Mouse (Mus musculus) gastrocnemius, adult 8-10 months (tissue): Measurements from ENCODE around the gene Cdca5. TPM values are rescaled to one million over a fixed set of nuclear protein-coding genes. Genes with fewer than 3 reads are reported as not detected.
A peak's percentile ranks its signal among the peaks of the same experiment; 100 is the strongest.
"Not testable (repeated sequence)": the region's sequence is repeated elsewhere in the genome, so short reads cannot be mapped to it uniquely, and the experiment has no call there.

ENCODE experiments used
- DNase-seq, 2 experiments: peaks; one replicate each; pipeline ENCODE4 v3.0.0; 2022; ENCODE audit warnings: low spot score in 2 of 2
- total RNA-seq, 4 experiments: library from RNA; stranded (reverse); gene quantifications; 2 replicates each; pipeline ENCODE4 v1.2.4; 2022

Gene Cdca5
- total RNA-seq, 4 experiments from 2014 or later: not detected

DNA sequence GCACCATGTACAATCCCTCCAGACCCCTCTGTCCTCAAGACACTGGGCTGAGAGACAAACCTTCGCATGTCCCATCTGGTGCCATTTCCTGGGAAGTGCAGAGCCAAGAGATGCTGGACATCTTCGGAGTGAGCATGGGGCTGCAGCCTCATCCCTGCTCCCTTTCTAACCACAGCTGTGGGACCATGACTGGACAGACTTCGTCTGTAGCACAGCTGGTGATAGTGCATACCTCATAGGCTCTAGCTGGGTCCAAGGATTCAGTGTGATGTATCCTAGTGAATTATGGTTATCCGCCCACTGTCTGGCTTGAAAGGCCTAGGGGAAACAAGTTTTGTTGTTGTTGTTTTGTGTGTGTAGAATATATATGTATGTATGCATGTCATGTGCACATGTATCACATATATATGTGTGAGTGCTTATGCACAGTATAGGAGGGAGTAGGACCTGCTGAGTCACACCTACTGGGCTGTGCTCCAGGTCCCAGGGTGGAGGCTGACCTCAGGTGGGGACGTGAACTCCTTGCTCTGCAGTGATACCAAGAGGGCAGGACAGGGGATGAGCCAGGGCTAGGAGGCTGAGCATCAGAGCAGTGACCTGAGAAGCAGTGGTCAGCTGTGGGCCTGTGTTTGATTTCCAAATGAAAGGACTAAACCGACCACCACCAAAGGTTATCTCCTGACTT is 17.5 kb downstream of the Cdca5 start:
- no peak for DNase-seq

- DNase-seq: no peak
These were observed 19.7 kb downstream of the Cdca5 start for GRCm38 (mm10) chr19:6104476-6104875.

DNA sequence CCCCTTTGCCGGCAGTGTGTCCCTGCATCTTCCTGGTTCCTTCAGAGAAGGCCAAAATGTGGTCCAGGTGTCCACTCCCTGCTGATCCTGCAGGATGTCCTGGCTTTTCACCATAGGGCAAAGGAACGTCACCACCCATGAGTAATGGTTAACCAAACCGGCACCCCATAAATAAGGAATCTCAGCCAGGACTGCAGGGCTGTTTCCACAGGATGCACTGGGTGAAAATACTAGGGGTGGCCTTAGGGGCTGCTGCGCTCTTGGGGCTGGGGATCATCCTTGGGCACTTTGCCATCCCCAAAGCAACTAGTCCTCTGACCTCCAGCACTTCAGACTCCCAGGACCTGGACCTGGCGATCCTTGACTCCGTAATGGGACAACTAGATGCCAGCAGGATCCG is 20.8 kb downstream of the Cdca5 start, which contains the start of gene Naaladl1:
Gene Naaladl1, plus strand, starts transcription at position 197 of the 400 bp plus-strand sequence.
- no peak for DNase-seq

- DNase-seq: no peak
These were observed 28.3 kb downstream of the Cdca5 start for GRCm38 (mm10) chr19:6113116-6113515.

- DNase-seq: no peak
These were observed 31.5 kb downstream of the Cdca5 start for GRCm38 (mm10) chr19:6116113-6116850.

GRCm38 (mm10) chr19:6117346-6117985 is 32.7 kb downstream of the Cdca5 start:
- no peak for DNase-seq

DNA sequence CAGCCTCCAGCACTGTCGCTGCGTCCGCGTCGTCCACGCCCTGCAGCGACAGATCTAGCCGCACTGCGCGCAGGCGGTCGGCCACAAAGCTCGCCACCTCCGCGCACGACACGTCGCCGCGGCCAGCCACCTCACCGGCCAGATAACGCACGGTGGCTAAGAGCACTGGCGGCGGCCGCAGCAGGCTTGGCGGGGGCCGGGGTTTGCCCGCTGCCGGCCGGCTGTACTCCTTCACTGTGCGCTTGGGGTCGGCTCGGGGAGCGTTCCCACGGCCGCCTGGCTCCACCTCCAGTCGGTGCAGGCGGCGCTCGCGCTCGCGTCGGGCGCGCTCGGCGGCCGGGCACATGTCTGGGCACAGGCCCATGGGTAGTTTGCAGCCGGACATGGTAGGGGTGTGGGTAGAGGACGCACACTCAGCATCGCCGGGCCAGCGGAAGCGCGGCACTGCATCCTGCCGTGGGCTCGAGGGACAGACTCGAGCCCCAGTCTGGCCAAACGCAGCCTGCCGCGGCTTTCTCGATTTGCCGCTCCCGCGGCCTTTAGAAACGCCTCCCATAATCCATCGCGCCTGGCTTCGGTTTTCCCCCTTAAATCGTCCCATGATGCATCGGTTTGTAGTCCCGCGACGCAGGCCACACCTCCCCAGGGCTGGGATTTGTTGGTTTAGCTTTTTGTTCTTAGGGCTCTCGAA is 33.3 kb downstream of the Cdca5 start, which contains the start of gene Sac3d1:
Gene Sac3d1, minus strand, starts transcription at position 665 of the 691 bp plus-strand sequence.
- DNase-seq: peak; percentile 76 to 79

- no peak for DNase-seq
These were observed 33.9 kb downstream of the Cdca5 start for GRCm38 (mm10) chr19:6118677-6119185.

DNA sequence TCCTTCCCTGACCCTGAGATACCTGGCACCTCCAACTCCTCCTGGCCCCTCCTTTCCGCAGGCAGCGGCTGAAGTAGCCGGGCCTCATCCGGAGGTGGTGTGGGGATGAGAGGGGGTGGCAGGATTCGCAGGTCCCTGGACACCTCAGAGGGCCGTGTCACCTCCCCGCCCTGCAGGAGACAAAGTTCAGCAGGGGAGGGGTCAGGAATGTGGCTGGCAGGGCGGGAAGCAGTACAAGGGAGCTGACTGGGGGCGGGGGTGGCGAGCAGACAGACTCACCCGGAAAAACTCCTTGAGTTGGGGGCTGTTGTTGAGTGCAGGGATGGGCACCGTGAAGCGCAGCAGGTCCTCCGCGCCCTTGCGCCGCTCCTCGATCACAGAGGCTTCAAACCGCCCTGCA is 37.0 kb downstream of the Cdca5 start:
- no peak for DNase-seq

DNA sequence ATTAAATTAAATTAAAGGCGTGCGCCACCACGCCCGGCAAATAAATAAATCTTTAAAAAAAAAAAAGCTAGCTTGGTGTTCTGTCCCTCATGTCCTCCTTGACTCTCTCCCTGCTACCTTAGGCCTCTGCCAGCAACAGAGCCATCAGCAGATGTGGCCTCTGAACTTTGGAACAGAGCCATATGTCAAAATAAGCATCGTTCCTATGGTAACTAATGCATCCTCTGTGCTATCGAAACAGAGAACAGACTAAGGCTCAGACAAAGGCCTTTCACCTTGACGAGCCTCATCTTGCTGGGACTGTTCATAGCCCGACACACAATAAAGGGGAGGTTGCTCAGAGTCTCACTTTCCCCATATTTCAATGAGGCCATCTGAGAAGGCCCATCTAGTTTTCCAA is 38.5 kb downstream of the Cdca5 start:
- no peak for DNase-seq

DNA sequence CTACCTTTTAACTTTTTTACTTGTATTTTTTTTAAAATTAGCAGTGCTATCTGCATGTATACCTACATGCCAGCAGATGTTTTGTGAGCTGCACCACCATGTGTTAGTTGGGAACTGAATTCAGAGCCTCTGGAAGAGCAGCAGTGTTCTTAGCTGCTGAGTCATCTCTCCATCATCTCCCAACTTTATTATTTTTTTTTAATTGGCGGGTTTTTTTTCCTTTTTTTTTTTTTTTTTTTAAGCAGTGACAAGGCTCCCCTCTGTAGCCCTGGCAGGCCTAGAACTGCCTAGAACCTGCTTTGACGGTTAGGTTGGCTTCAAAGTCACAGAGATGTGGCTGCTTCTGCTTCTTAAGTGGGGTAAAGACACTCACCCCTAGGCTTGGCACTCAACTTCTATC is 40.1 kb downstream of the Cdca5 start:
- DNase-seq: no peak

GRCm38 (mm10) chr19:6126289-6126688 is 41.5 kb downstream of the Cdca5 start:
- DNase-seq: no peak

DNA sequence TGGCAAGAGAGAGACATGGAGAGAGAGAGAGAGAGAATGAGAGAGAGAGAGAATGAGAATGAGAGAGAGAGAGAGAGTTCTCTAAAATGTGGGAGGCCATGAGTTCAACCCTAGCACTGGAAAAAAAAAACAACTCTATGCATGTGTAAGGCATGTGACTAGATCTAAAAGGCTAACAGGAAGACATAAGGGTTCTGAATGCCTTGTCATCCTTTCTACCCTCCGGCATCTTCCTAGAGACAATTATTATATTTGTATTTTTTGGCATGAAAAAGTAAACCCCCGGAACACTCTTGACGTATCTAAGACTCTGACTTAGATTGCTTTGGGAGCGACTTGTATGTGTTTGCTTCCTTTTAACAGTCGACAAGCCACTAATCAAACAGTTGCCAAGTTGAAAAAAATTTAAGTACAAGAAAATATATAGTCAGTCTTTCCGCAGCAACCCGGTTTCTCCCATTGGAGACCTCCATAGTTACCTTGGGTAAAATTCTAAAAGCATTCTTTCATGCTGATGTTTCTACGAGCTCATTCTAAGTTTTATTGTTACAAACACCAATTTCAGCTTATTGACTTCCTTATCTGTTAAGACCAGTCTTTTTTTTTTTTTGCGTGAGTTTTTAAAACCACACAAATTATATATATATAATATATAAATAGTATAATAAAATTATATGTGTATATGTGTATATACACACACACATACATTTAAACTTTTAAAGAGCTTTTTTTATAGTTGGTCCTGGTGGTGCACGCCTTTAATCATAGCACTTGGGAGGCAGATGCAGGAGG is 42.2 kb downstream of the Cdca5 start:
- no peak for DNase-seq

GRCm38 (mm10) chr19:6127760-6128341 is 43.1 kb downstream of the Cdca5 start, which contains the start of gene Snx15:
Gene Snx15 (minus strand): TSS chr19:6128304.
- DNase-seq: peak; percentile 93 to 96

GRCm38 (mm10) chr19:6130414-6131128 is 45.8 kb downstream of the Cdca5 start:
- not testable (repeated sequence) for DNase-seq

DNA sequence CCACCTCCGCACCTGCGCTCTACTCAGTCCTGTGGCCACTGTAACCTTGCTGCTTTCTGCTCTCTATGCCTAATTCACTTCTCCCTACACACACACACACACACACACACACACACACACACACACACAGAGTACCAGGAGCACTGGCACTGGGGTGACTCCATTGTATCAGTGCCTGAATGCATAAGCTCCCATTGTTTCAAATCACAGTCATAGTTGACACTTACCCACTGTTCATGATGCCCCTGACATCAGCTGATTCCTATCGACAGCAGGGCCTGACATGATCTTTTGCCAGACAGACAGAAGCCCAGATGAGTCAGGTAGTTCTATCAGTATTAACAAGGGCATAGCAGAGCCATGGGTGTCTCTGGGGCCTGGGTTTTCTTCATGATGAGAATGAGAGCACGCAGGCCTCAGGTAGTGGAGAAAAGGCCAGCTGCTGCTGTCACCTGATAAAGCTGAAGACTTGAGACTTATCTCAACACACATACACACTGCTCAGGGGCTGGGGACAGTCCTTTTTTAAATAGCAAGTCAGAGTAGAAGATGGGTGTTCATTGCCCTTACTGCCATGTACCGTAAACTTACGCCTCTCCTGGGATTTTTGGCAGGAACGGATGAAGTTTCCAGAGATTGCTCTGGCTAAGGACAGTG is 47.5 kb downstream of the Cdca5 start:
- no peak for DNase-seq

- not testable (repeated sequence) for DNase-seq
These were observed 48.4 kb downstream of the Cdca5 start for GRCm38 (mm10) chr19:6133197-6133596.

DNA sequence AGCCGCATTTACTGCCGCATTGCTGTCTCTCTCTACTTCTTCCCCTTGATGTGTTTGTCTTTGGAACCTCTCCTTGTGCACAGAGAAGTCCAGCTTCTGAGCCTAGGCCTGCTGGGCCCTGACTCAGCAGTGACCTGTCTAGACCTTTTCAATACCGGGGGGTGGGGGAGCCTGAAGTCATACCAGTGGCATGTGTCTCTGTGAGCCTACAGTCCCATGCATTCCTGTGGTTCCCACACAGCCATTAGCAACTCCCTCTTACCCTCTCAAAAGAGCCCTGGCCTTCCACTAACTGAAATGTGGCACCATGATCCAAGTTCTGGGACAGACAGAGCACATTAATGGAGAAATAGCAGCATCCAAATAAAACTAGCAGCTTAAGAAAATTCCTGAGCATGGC is 51.6 kb downstream of the Cdca5 start:
- no peak for DNase-seq

- DNase-seq: no peak
These were observed 54.9 kb downstream of the Cdca5 start for GRCm38 (mm10) chr19:6139701-6140100.
